Mouse (Mus musculus) embryonic facial prominence, embryonic 14.5 days (tissue): ENCODE measurements around the gene Sema4f. TPM values are rescaled to one million over a fixed set of nuclear protein-coding genes. Genes with fewer than 3 reads are reported as not detected.

Source experiments
- ATAC-seq: fragments of 200-750 bp; cut with Nextera tagmentation; 2 replicates; pipeline ENCODE4 v1.8.0; 2017; ENCODE audit warnings: low read depth, moderate number of reproducible peaks, moderate TSS enrichment
- DNase-seq: peaks from one replicate; pipeline ENCODE4 v3.0.0-alpha.2; 2015; ENCODE audit warnings: low spot score
- H3K27ac ChIP-seq: fragments of 300-500 bp; sonication (generic); replicated peaks from 2 replicates; pipeline ENCODE4 v1.5.1; 2014; ENCODE audit warnings: low read depth, mild to moderate bottlenecking, low read length, moderate library complexity
- H3K27me3 ChIP-seq: fragments of 300-500 bp; sonication (generic); replicated peaks from 2 replicates; pipeline ENCODE4 v1.6.1; 2014; ENCODE audit warnings: low read length; ENCODE audit not compliant: control insufficient read depth, insufficient read depth
- H3K36me3 ChIP-seq: fragments of 300-500 bp; sonication (generic); 2 replicates; pipeline ENCODE4 v1.6.1; 2014; ENCODE audit warnings: low read length, mixed read lengths; ENCODE audit not compliant: control insufficient read depth, insufficient read depth
- H3K4me1 ChIP-seq: fragments of 300-500 bp; sonication (generic); 2 replicates; pipeline ENCODE4 v1.6.1; 2014; ENCODE audit warnings: antibody characterized with exemption, low read length; ENCODE audit not compliant: control insufficient read depth, insufficient read depth
- H3K4me2 ChIP-seq: fragments of 300-500 bp; sonication (generic); 2 replicates; pipeline ENCODE4 v1.6.1; 2014; ENCODE audit warnings: low read depth, mild to moderate bottlenecking, low read length, moderate library complexity, mixed read lengths
- H3K4me3 ChIP-seq: fragments of 300-500 bp; sonication (generic); 2 replicates; pipeline ENCODE4 v1.5.1; 2014; ENCODE audit warnings: low read depth, mild to moderate bottlenecking, low read length
- H3K9ac ChIP-seq: fragments of 300-500 bp; sonication (generic); 2 replicates; pipeline ENCODE4 v1.6.1; 2014; ENCODE audit warnings: low read depth, mild to moderate bottlenecking, low read length, moderate library complexity, mixed read lengths
- H3K9me3 ChIP-seq: fragments of 300-500 bp; sonication (generic); 2 replicates; pipeline ENCODE4 v1.6.1; 2016; ENCODE audit warnings: low read length; ENCODE audit not compliant: control insufficient read depth
- WGBS: fragments of 180-500 bp; shearing (Covaris S2); extraction: QIAGEN DNeasy Blood & Tissue Kit; methylation state at CpG from one replicate; pipeline ENCODE4 v1.1.7; 2014; 5-methylcytosine and 5-hydroxymethylcytosine counted together
- polyA plus RNA-seq: library from polyadenylated mRNA; unstranded; fragments of >200 nt; fragmentation: Nextera tagmentation; extraction: Ambion mirVana; gene quantifications from 2 replicates; pipeline ENCODE4 v1.2.1, GENCODE M21; 2014

The Sema4f gene
- polyA plus RNA-seq, 1 experiment from 2014 or later = 2.1 TPM

GRCm38 (mm10) chr6:82885909-82886308 is 53.7 kb downstream of the Sema4f start:
- Histone ChIP-seq H3K9ac (no peak overlapping the region), H3K9me3 (no peaks in the 10 kb centered on the region), H3K27me3 (no peaks in the 10 kb centered on the region), H3K4me1 (no peaks in the 10 kb centered on the region), H3K4me3 (no peak overlapping the region), H3K4me2 (no peak overlapping the region), H3K36me3 (no peaks in the 10 kb centered on the region), H3K27ac (no peak overlapping the region)
- DNase-seq (no peak), ATAC-seq (no peak)
- 82% methylated on average over 4 of the region's 4 CpGs for WGBS

DNA sequence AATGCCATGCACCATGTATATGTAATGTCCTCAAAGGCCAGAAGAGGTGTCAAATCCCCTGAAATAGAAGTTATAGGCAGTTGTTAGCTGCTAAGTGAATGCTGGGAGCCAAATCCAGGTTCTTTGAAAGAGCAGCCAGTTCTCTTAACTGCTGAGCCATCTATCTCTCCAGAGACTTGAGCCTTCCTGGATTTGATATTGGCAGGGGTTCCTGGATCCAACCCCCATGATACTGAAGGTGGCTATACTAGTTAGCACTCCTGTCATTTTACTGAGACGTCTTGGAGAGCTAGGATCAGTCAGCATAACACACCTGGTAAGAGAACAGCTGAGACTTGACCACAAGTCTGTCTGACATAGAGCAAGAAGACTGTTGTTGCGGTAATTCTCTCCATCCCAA is 54.1 kb downstream of the Sema4f start:
- Histone ChIP-seq H3K4me2 (no peak overlapping the region), H3K27me3 (no peaks in the 10 kb centered on the region), H3K27ac (no peak overlapping the region), H3K9ac (no peak overlapping the region), H3K4me3 (no peak overlapping the region), H3K4me1 (no peaks in the 10 kb centered on the region), H3K36me3 (no peaks in the 10 kb centered on the region), H3K9me3 (no peaks in the 10 kb centered on the region)
- WGBS = 80% methylated on average over 2 of the region's 2 CpGs
- no peak for ATAC-seq
- no peak for DNase-seq

GRCm38 (mm10) chr6:82884570-82884969 is 55.0 kb downstream of the Sema4f start:
- 51% methylated on average over 3 of the region's 3 CpGs for WGBS
- no peak overlapping the region for H3K4me3 ChIP-seq
- ATAC-seq = no peak
- DNase-seq = no peak
- no peaks in the 10 kb centered on the region for H3K36me3 ChIP-seq
- no peak overlapping the region for H3K27ac ChIP-seq
- H3K9ac ChIP-seq = no peak overlapping the region
- no peaks in the 10 kb centered on the region for H3K9me3 ChIP-seq
- H3K4me2 ChIP-seq = no peak overlapping the region
- no peaks in the 10 kb centered on the region for H3K27me3 ChIP-seq
- no peaks in the 10 kb centered on the region for H3K4me1 ChIP-seq

DNA sequence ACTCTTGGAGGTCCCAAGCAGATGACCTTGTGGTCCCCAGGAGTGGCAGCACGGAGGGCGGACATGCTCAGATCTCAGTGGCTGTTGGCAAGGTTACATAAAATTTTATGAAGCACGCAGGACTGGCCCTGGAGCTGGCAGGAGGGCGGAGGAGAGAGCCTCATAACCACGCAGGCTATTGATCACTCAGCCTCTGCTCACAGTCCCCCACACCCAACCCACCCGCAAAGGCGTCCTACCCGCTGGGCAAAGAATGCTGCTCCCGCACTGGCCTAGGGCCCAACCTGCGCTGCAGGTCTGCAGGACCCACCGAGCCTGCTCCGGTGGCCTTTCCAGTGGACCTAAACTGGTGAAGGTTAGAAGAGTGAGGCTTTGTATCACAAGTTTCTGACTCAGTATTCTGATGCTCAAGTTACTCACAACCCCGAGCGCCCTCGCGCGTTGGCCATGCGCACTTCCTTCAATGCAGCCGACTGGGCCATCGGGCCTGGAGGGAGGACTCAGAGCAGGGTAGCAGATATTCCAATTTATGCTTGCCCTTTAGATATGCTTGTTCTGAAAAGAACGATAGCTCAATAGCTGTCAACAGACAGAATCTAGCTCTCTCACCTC is 58.0 kb downstream of the Sema4f start:
- no peaks in the 10 kb centered on the region for H3K9me3 ChIP-seq
- no peak overlapping the region for H3K9ac ChIP-seq
- no peak overlapping the region for H3K27ac ChIP-seq
- H3K4me1 ChIP-seq = no peaks in the 10 kb centered on the region
- H3K27me3 ChIP-seq = no peaks in the 10 kb centered on the region
- peak; percentile 66 for DNase-seq
- H3K4me3 ChIP-seq = no peak overlapping the region
- 36% methylated on average over 18 of the region's 21 CpGs for WGBS
- H3K4me2 ChIP-seq = 0 out of 2 replicates have a peak overlapping the region, but pooled peaks have one; percentile 16
- no peaks in the 10 kb centered on the region for H3K36me3 ChIP-seq
- peak; percentile 62; the same call in 1 of the 2 replicates for ATAC-seq

GRCm38 (mm10) chr6:82880807-82881206 is 58.8 kb downstream of the Sema4f start:
- DNase-seq (no peak), ATAC-seq (no peak)
- H3K4me3 ChIP-seq = no peak overlapping the region
- H3K4me2 ChIP-seq = no peak overlapping the region
- no peaks in the 10 kb centered on the region for H3K9me3 ChIP-seq
- no peaks in the 10 kb centered on the region for H3K36me3 ChIP-seq
- no peaks in the 10 kb centered on the region for H3K27me3 ChIP-seq
- no peak overlapping the region for H3K9ac ChIP-seq
- no peak overlapping the region for H3K27ac ChIP-seq
- H3K4me1 ChIP-seq = no peaks in the 10 kb centered on the region
- WGBS = 84% methylated on average over 3 of the region's 3 CpGs

GRCm38 (mm10) chr6:82879463-82880089 is 60.0 kb downstream of the Sema4f start:
- Histone ChIP-seq H3K4me3 (no peak overlapping the region), H3K4me2 (no peak overlapping the region), H3K9ac (no peak overlapping the region), H3K9me3 (no peaks in the 10 kb centered on the region), H3K27ac (no peak overlapping the region), H3K27me3 (no peaks in the 10 kb centered on the region), H3K4me1 (no peaks in the 10 kb centered on the region), H3K36me3 (no peaks in the 10 kb centered on the region)
- 54% methylated on average over 11 of the region's 11 CpGs for WGBS
- ATAC-seq = peak; percentile 67; the same call in 1 of the 2 replicates
- no peak for DNase-seq

GRCm38 (mm10) chr6:82875509-82875935 is 64.0 kb downstream of the Sema4f start:
- DNase-seq = peak; percentile 45
- no peak overlapping the region for H3K4me3 ChIP-seq
- no peaks in the 10 kb centered on the region for H3K36me3 ChIP-seq
- H3K9me3 ChIP-seq = no peaks in the 10 kb centered on the region
- no peaks in the 10 kb centered on the region for H3K4me1 ChIP-seq
- H3K27ac ChIP-seq = no peak overlapping the region
- no peak overlapping the region for H3K4me2 ChIP-seq
- no peak overlapping the region for H3K9ac ChIP-seq
- WGBS = 53% methylated on average over 6 of the region's 6 CpGs
- no peaks in the 10 kb centered on the region for H3K27me3 ChIP-seq
- ATAC-seq = no peak

DNA sequence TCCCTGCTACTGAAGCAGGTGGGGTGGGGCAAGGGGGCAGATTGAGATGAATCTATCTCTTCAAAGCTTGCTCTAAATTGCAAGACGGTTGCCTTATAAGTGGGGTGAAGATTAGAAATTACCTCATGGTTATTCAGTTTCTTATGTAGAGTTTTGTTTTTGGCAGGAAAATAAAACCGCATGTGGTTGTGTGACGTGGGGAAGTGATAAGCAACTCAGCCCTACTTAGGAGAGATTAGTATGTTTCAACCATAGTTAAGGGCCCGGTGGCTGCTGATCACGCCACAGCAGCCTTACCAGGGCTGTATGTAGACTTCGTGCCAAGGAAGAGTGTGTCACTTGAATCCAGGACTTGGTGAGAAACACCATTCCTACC is 67.2 kb downstream of the Sema4f start:
- DNase-seq = peak; percentile 31
- WGBS = 75% methylated on average over 6 of the region's 6 CpGs
- H3K27me3 ChIP-seq = no peaks in the 10 kb centered on the region
- H3K36me3 ChIP-seq = no peaks in the 10 kb centered on the region
- H3K4me3 ChIP-seq = no peak overlapping the region
- peak overlapping the region; percentile 21; the same call in 1 of the 2 replicates for H3K27ac ChIP-seq
- no peak overlapping the region for H3K4me2 ChIP-seq
- no peak for ATAC-seq
- H3K9me3 ChIP-seq = no peaks in the 10 kb centered on the region
- H3K9ac ChIP-seq = no peak overlapping the region
- no peaks in the 10 kb centered on the region for H3K4me1 ChIP-seq
